ENCODE assay signal across 29 mouse cellular contexts in the genomic region with DNA sequence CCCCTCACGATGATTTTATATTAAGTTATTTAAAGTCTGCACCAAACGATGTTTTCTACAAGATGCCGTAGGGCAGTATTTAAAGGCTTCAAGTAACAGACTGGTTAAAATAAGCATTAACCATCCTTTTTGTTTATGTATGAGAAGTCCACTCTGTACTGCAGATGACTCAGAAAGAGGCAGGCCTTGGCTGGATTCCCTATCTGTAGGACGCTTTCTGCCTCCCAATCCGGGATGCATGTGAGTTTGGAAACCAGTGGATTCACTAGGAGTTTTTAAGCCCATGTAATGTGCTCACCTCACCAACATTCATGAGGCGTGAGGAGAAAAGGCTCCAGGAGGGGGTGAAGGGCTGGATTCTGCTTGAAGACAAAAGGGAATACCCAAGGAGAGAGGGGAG.
DNase-seq lines count a peak whose midpoint lies in the region; ATAC-seq and TF ChIP-seq lines count a peak whose summit lies in the region.
"Had no signal": no experiment of that assay in that cellular context is flagged by ENCODE, and none has a peak within 500 bp of the region (broad histone marks: within the 10 kb centered on the region; RNA-seq: fewer than 3 reads in every experiment).

No protein-coding gene starts in this region.

- H3K36me3 ChIP-seq in neural tube, embryonic 13.5 days = no peaks in the 10 kb centered on the region
- H3K36me3 ChIP-seq in neural tube, embryonic 15.5 days = no peaks in the 10 kb centered on the region
- H3K36me3 ChIP-seq in embryonic facial prominence, embryonic 12.5 days = no peaks in the 10 kb centered on the region
- H3K36me3 ChIP-seq in small intestine, adult 2 months (ENCODE audit: control insufficient read depth, insufficient read depth, low read length) = no peaks in the 10 kb centered on the region
- H3K36me3 ChIP-seq: embryonic facial prominence, embryonic 15.5 days; G1E; heart, embryonic 10.5 days; stomach, embryonic 15.5 days had no signal

- peaks cover 37% of the 10 kb centered on the region for H3K4me1 ChIP-seq in neural tube, embryonic 13.5 days (replicated peaks)
- peaks cover 26% of the 10 kb centered on the region for H3K4me1 ChIP-seq in neural tube, embryonic 15.5 days
- H3K4me1 ChIP-seq in embryonic facial prominence, embryonic 12.5 days = peaks cover 24% of the 10 kb centered on the region; the same call in 1 of the 2 replicates
- peaks cover 5% of the 10 kb centered on the region; the same call in 1 of the 2 replicates for H3K4me1 ChIP-seq in small intestine, adult 2 months (ENCODE audit: control insufficient read depth, insufficient read depth, insufficient read length, low read length)
- H3K4me1 ChIP-seq: megakaryocyte, embryonic 14.5 days had no signal

- 83% methylated on average over 6 of the region's 6 CpGs for WGBS in neural tube, embryonic 13.5 days
- 83% methylated on average over 6 of the region's 6 CpGs for WGBS in neural tube, embryonic 15.5 days
- WGBS in embryonic facial prominence, embryonic 12.5 days = 73% methylated on average over 6 of the region's 6 CpGs
- 61% methylated on average over 6 of the region's 6 CpGs for WGBS in small intestine, adult 2 months

- H3K4me3 ChIP-seq in neural tube, embryonic 13.5 days = no peak overlapping the region
- H3K4me3 ChIP-seq in neural tube, embryonic 15.5 days (replicated peaks) = no peak overlapping the region
- H3K4me3 ChIP-seq in embryonic facial prominence, embryonic 12.5 days = no peak overlapping the region
- H3K4me3 ChIP-seq in small intestine, adult 2 months (ENCODE audit: low read depth, low read length) = no peak overlapping the region
- H3K4me3 ChIP-seq: embryonic facial prominence, embryonic 15.5 days; heart, embryonic 10.5 days; megakaryocyte, embryonic 14.5 days; stomach, embryonic 15.5 days had no signal

- DNase-seq in frontal cortex, postnatal 14 days (ENCODE audit: low spot score in 2 of 2) = no peak
- DNase-seq in adrenal gland, adult 18-20 months (ENCODE audit: low spot score in 2 of 2) = no peak
- DNase-seq: adrenal gland, postnatal 14 days; B cell, adult 2 months; cerebellum, adult 9-10 months; heart, postnatal 4 days; kidney, adult 2 months; layer of hippocampus, adult 9-11 months; liver, postnatal 0 days; lung, postnatal 36 days; midbrain, embryonic 14.5 days; retina, postnatal 1 day; right cerebral cortex, postnatal 4 days; thymus, postnatal 36 days had no signal

- TF ChIP-seq POLR2A in small intestine, adult 2 months (IDR thresholded peaks at IDR 0.05; ENCODE audit: low read depth, low read length) = no peak

- no peaks in the 10 kb centered on the region for H3K9me3 ChIP-seq in neural tube, embryonic 13.5 days
- H3K9me3 ChIP-seq in neural tube, embryonic 15.5 days (replicated peaks) = no peaks in the 10 kb centered on the region
- H3K9me3 ChIP-seq in embryonic facial prominence, embryonic 12.5 days = no peaks in the 10 kb centered on the region
- H3K9me3 ChIP-seq: embryonic facial prominence, embryonic 15.5 days; heart, embryonic 10.5 days; megakaryocyte, embryonic 14.5 days; stomach, embryonic 15.5 days had no signal

- peak; percentile 34; the same call in 1 of the 2 replicates for ATAC-seq in frontal cortex, adult (ENCODE audit: low TSS enrichment)
- ATAC-seq in neural tube, embryonic 13.5 days (ENCODE audit: low read depth) = no peak
- ATAC-seq in neural tube, embryonic 15.5 days (ENCODE audit: low FRiP score) = no peak
- ATAC-seq in embryonic facial prominence, embryonic 12.5 days (ENCODE audit: insufficient number of reproducible peaks, insufficient read depth, low FRiP score, low TSS enrichment) = no peak
- ATAC-seq in inflammation-experienced regulatory T-cells, adult 6 months = no peak
- ATAC-seq: activated CD4-positive, CD25-positive, alpha-beta regulatory T cell, adult 4 months; liver, postnatal 0 days had no signal

- 0 out of 2 replicates have a peak overlapping the region, but pooled peaks have one; percentile 3 for H3K9ac ChIP-seq in neural tube, embryonic 13.5 days
- no peak overlapping the region for H3K9ac ChIP-seq in neural tube, embryonic 15.5 days (replicated peaks)
- no peak overlapping the region for H3K9ac ChIP-seq in embryonic facial prominence, embryonic 12.5 days
- H3K9ac ChIP-seq: embryonic facial prominence, embryonic 15.5 days; liver, postnatal 0 days; stomach, embryonic 15.5 days had no signal

- no peak overlapping the region for H3K27ac ChIP-seq in neural tube, embryonic 13.5 days (replicated peaks)
- H3K27ac ChIP-seq in neural tube, embryonic 15.5 days (replicated peaks) = no peak overlapping the region
- 0 out of 2 replicates have a peak overlapping the region, but pooled peaks have one; percentile 50 for H3K27ac ChIP-seq in embryonic facial prominence, embryonic 12.5 days
- peak overlapping the region; percentile 60 for H3K27ac ChIP-seq in small intestine, adult 2 months (ENCODE audit: insufficient read depth, low read depth, low read length)
- H3K27ac ChIP-seq: embryonic facial prominence, embryonic 15.5 days; heart, embryonic 10.5 days; kidney, postnatal 0 days; stomach, embryonic 15.5 days had no signal

- no peaks in the 10 kb centered on the region for H3K27me3 ChIP-seq in neural tube, embryonic 13.5 days
- H3K27me3 ChIP-seq in neural tube, embryonic 15.5 days (replicated peaks) = no peaks in the 10 kb centered on the region
- no peaks in the 10 kb centered on the region for H3K27me3 ChIP-seq in embryonic facial prominence, embryonic 12.5 days
- H3K27me3 ChIP-seq in small intestine, adult 2 months (ENCODE audit: control insufficient read depth, insufficient read depth, low read length) = no peaks in the 10 kb centered on the region
- H3K27me3 ChIP-seq: CH12.LX; embryonic facial prominence, embryonic 15.5 days; stomach, embryonic 15.5 days had no signal

- TF ChIP-seq CTCF in small intestine, adult 2 months (IDR thresholded peaks at IDR 0.05; ENCODE audit: extremely low read depth, insufficient read length, insufficient replicate concordance, low read depth, low read length) = no peak

- H3K4me2 ChIP-seq in neural tube, embryonic 13.5 days = no peak overlapping the region
- no peak overlapping the region for H3K4me2 ChIP-seq in neural tube, embryonic 15.5 days
- no peak overlapping the region for H3K4me2 ChIP-seq in embryonic facial prominence, embryonic 12.5 days (replicated peaks)
- H3K4me2 ChIP-seq: embryonic facial prominence, embryonic 15.5 days; liver, embryonic 11.5 days; stomach, embryonic 15.5 days had no signal

Comparison
In these comparisons a context has a peak if more than half of its experiments do, and no peak if none do; other contexts are left out.
1. H3K27ac ChIP-seq: peak in embryonic facial prominence, embryonic 12.5 days (single experiment) and small intestine, adult 2 months (single experiment); none in neural tube, embryonic 13.5 days (single experiment) and neural tube, embryonic 15.5 days (single experiment).